Mouse (Mus musculus): ENCODE measurements around the gene Rtn2.
"Not testable (repeated sequence)": the region's sequence is repeated elsewhere in the genome, so short reads cannot be mapped to it uniquely, and the experiment has no call there.

DNA sequence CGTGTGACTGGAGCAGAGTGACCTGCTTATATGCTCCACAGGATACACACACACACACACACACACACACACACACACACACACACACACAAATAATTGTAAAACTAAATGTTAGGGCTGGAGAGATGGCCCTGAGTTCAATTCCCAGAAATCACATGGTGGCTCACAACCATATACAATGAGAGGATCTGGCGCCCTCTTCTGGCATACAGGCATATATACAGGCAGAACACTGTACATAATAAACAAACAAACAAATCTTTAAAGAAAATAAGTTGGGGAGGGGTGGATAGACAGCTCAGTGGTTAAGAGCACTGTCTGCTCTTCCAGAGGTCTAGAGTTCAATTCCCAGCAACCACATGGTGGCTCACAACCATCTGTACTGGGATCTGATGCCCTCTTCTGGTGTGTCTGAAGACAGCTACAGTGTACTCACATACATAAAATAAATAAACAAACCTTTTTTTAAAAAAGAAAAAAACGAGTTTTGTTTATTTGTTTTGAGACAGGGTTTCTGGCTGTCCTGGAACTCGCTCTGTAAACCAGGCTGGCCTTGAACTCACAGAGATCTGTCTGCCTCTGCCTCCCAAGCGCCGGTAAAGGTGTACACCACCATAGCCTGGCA is 632 bp upstream of the Rtn2 start:
- not testable (repeated sequence) for TF ChIP-seq POLR2A (IDR thresholded peaks at IDR 0.05; ENCODE audit: low read depth, low read length); CTCF (IDR thresholded peaks at IDR 0.05; ENCODE audit: extremely low read depth, insufficient read depth, insufficient read length, insufficient replicate concordance)
